Mouse (Mus musculus): Measurements from ENCODE around the gene Ube2cbp. TPM values are rescaled to one million over a fixed set of nuclear protein-coding genes. Genes with fewer than 3 reads are reported as not detected.

Gene Ube2cbp
- total RNA-seq (2021) = 1 to 10 TPM; 3.5 to 4.0 TPM
- long read RNA-seq, experiment 1, partial matches to known transcripts = 1 of 6 reads
- long read RNA-seq, experiment 1, other reads (novel, unspliced or antisense) = 5 of 6 reads
- long read RNA-seq, experiment 2, partial matches to known transcripts = 0 of 8 reads
- long read RNA-seq, experiment 2, other reads (novel, unspliced or antisense) = 8 of 8 reads

DNA sequence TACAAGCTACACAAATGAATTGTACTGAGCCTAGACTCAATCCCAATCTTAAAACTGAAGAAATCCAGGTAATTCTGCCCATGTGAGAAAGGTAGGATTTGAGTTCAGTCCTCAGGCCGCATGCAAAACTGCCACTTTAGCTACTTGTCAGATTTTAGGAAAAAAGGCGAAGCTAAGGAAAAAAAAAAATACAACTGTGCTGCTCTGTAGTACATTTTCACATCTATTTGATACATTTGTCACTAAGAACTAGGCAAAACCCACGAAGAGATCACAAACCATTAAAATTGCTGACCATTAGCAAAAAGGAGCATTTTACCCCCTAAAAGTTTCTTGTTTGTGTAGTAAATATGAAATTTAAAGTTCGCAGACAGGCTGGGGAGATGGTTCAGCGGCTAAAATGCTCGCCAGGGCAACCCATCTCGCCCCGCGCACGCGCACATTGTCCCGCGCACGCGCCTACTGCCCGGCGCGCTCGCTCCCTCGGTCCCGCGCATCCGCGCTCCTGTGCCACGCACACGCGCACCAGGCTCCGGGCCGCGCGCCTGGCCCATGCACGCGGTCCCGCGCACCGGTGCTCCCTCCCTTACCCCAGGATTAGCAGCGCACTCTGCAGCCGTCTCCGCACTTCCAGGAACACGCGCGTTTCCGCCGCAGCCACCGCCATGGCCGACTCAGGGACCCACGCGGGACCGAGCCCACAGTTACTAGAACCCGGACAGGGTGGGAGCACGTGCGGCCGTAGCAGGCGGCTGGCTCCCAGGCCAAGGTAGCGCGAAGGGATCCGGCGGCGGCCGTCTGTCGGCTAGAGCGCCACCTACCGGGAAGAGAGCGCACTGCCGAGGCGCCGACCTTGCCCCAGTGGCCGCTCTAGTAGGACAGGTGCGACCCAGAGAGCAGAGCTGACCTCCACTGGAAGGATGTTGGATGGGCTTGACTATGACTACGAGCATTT, at the start of gene Ube2cbp:
Gene Ube2cbp, minus strand, starts transcription at position 800 of the 955 bp plus-strand sequence.
- peak; percentile 82 to 90 for DNase-seq (ENCODE audit: low spot score in 2 of 2)
- Histone ChIP-seq H3K4me3 (peak within 1 kb of the TSS; percentile 81), H3K27ac (peak within 1 kb of the TSS; percentile 91)
- TF ChIP-seq CTCF (conservative IDR thresholded peaks at IDR 0.05) = peak; percentile 100

GRCm38 (mm10) chr9:86514390-86514789, 49.6 kb upstream of the Ube2cbp start:
- Histone ChIP-seq H3K4me3 (no peak overlapping the region), H3K27ac (0 out of 2 replicates have a peak overlapping the region, but pooled peaks have one; percentile 5)
- no peak for TF ChIP-seq CTCF (conservative IDR thresholded peaks at IDR 0.05)
- DNase-seq (ENCODE audit: low spot score in 2 of 2) = no peak

DNA sequence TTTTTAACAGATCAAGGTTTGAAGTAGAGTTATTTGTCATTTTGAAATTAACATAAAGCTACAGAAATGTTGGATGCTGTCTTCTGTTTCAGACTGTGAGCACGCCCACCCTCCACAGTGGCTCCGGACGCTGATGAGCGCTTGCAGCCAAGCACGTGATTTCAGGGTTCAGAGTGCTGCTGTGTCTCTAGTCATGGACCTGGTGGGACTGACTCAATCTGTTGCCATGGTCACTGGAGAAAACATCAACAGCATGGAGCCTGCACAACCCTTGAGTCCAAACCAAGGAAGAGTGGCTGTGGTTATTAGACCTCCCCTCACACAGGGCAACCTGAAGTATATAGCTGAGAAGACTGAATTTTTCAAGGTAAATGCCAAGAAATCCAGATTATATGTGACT, 49.0 kb upstream of the Ube2cbp start:
- no peak overlapping the region for H3K27ac ChIP-seq
- no peak for DNase-seq (ENCODE audit: low spot score in 2 of 2)
- no peak overlapping the region for H3K4me3 ChIP-seq
- TF ChIP-seq CTCF (conservative IDR thresholded peaks at IDR 0.05) = no peak

GRCm38 (mm10) chr9:86507437-86507836, 42.7 kb upstream of the Ube2cbp start:
- no peak for TF ChIP-seq CTCF (conservative IDR thresholded peaks at IDR 0.05)
- no peak for DNase-seq (ENCODE audit: low spot score in 2 of 2)
- H3K27ac ChIP-seq = no peak overlapping the region
- H3K4me3 ChIP-seq = no peak overlapping the region

GRCm38 (mm10) chr9:86499083-86499482, 34.3 kb upstream of the Ube2cbp start:
- no peak overlapping the region for H3K4me3 ChIP-seq
- no peak overlapping the region for H3K27ac ChIP-seq
- no peak for TF ChIP-seq CTCF (conservative IDR thresholded peaks at IDR 0.05)
- DNase-seq (ENCODE audit: low spot score in 2 of 2) = no peak

DNA sequence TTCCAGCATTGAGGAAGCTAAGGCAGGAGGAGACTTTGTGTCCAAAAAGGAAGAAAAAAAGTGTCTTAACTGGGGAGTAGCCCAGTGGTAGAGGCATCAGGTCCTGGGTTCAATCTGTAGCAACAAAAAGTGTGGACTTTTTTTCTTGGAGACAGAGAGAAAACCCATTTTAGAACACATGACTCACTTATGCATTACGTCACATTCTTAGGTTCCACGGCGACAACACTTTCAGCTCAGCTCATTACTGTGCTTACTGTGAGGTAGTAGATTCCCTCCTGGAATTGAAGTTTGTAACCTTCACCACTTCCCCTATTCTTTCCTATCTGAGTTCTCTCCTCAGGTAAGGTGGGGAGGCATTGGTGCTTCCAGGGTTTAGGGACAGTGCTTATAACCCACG, 31.5 kb upstream of the Ube2cbp start:
- no peak overlapping the region for H3K27ac ChIP-seq
- no peak for DNase-seq (ENCODE audit: low spot score in 2 of 2)
- TF ChIP-seq CTCF (conservative IDR thresholded peaks at IDR 0.05) = no peak
- no peak overlapping the region for H3K4me3 ChIP-seq

DNA sequence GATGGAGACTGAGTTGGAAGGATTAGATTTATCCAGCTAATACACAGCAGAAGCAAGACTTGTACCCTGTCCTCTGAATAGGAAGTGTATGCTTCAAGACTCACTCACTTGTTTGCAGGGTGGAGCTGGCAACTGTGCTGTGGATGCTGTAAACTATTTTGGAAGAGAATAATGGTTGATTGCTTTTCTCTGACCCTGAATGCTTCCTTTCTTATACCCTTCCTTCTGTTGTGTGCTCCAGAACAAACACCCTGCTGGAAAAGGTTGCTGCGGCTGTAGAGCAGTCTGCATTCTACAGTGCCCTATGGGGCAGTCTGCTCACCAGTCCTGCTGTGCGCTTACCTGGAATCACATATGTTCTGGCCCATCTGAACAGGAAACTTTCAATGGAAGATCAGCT, 27.0 kb upstream of the Ube2cbp start:
- no peak for TF ChIP-seq CTCF (conservative IDR thresholded peaks at IDR 0.05)
- Histone ChIP-seq H3K27ac (no peak overlapping the region), H3K4me3 (no peak overlapping the region)
- DNase-seq (ENCODE audit: low spot score in 2 of 2) = no peak

DNA sequence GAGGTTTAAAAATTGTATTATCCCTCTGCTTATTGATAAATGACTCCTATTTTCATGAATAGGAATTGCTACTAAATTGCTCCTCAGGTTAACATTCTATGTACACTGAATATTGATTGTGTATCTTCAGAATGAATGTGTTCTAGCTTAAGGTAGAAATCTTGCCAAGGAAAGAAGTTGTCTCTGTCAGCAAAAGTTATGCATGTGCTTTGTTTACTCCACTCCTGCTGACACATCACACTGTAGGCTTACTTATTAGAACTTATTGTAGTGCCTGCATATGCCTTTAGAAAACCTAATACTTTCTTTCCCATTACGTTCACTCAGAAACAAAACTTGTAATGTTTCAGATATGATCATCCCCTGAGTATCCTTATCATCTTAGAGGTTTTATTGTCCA, 17.5 kb upstream of the Ube2cbp start:
- DNase-seq (ENCODE audit: low spot score in 2 of 2) = no peak
- Histone ChIP-seq H3K4me3 (no peak overlapping the region), H3K27ac (no peak overlapping the region)
- no peak for TF ChIP-seq CTCF (conservative IDR thresholded peaks at IDR 0.05)

GRCm38 (mm10) chr9:86478414-86479093, 13.8 kb upstream of the Ube2cbp start:
- Histone ChIP-seq H3K27ac (no peak overlapping the region), H3K4me3 (no peak overlapping the region)
- no peak for DNase-seq (ENCODE audit: low spot score in 2 of 2)
- no peak for TF ChIP-seq CTCF (conservative IDR thresholded peaks at IDR 0.05)

DNA sequence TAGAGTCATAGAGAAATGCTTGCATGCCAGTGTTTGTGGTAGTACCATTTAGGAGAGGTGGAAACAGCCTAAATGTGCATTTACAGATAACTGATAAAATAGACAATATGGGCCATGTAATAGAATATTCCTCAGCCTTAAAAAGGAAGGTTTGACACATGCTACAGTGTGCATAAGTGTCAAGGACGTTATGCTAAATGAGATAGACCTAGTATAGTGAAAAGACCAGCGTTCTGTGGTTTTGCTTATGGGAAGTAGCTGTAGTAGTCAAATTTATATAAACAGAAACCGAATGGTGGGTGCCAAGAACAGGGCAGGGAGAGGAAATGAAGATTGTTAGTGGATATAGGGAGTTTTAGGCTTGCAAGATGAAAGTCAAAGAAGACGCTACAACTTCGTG, 12.0 kb upstream of the Ube2cbp start:
- Histone ChIP-seq H3K27ac (no peak overlapping the region), H3K4me3 (no peak overlapping the region)
- no peak for DNase-seq (ENCODE audit: low spot score in 2 of 2)
- TF ChIP-seq CTCF (conservative IDR thresholded peaks at IDR 0.05) = no peak

GRCm38 (mm10) chr9:86475956-86476355, 11.2 kb upstream of the Ube2cbp start:
- TF ChIP-seq CTCF (conservative IDR thresholded peaks at IDR 0.05) = no peak
- no peak for DNase-seq (ENCODE audit: low spot score in 2 of 2)
- no peak overlapping the region for H3K4me3 ChIP-seq

DNA sequence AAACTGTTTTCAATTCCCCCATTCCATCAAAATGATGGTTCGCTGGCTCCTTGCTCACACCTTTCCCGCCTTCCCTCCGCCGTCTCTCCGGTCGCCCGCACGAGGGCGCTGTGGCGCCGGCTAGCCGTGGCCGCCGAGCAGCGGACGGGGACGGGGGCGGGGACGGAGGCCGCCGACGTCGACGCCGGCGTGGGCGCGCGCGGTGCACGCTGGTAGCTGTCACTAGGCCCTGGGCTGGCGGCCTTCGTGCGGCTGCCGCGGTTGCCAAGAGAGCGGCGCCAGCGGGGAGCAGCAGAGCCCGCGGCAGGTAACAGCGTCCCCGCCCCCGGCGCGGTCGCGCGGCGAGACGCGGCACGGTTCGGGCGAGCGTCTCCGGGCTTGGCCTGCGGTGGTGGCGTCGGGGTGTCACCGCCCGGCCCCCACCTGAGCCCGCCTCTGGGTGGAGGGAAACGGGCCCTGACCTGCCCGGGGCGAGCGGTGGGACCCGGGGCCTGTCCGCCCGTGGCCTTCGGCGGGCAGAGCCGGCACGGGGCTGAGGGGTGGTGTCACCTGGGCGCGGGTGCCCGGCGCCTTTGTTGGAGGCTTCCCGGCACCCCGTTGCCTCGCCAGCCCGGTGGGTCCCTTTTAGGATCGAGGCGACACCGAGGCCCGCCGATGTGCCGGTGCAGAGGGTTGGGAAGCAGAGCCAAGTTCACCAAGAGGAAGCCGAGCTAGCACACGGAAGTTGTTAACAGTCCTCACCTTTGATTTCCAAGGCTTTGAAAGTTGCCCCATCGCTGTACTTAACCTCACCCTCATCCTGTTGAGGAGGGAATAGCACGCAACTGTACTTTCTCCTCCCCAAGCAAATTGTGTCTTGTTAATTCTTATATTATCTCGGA, 2.5 kb upstream of the Ube2cbp start, which contains the start of gene Dop1a:
Gene Dop1a, plus strand, starts transcription at position 165 of the 881 bp plus-strand sequence.
- H3K27ac ChIP-seq = peak within 1 kb of the TSS; percentile 97
- DNase-seq (ENCODE audit: low spot score in 2 of 2) = peak; percentile 86 to 94
- peak within 1 kb of the TSS; percentile 82 for H3K4me3 ChIP-seq
- peak; percentile 94 for TF ChIP-seq CTCF (conservative IDR thresholded peaks at IDR 0.05)

More at GRCm38 (mm10) chr9:86475956-86476355, 11.2 kb upstream of the Ube2cbp start:
- H3K27ac ChIP-seq = no peak overlapping the region
